Mouse (Mus musculus) cerebellum, postnatal 36 days (tissue): Measurements from ENCODE around the gene Fgfr2.

Source experiments
- DNase-seq, 2 experiments: peaks; one replicate each; pipeline ENCODE4 v3.0.0; 2021 to 2022; ENCODE audit warnings: mixed read lengths in 2 of 2

Fgfr2 gene

DNA sequence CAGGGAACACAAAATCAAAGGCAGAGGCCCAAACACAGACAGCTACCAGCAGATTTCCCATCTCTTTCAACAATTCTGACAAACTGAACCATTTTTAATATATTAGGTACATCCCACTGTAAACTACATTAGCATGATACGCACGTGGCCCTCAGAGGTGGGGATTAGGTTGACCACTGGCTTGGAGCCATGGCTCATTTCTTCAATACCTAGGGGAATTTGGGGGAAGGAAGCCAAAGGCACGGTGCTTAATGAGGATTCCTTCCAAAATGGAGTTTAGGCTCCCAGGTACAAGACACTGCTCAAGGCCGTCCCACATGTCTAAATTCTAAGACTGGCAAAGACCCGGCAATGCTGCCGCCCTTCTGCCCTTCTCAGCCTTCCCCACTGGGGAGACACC lies 120.9 kb downstream of the Fgfr2 start:
- DNase-seq, result no peak

DNA sequence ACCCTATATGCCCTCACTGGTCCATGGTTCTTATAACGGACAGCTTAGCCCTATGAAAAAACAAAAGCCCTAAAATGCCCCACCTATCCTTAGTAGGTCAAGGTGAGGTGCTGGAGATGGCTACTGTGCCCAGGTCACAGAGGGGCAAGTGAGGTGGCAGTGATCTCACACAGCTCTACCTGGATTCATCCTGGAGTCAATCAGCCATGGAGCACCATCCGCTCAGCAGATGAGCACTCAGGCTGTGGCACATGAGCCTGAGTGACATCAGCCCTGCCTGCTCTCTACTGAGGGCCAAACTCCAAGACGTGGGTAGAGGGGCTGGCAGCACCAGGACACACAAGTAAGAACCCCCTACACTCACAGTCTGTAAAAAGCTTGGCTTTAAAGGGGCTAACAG lies 121.8 kb downstream of the Fgfr2 start:
- no peak for DNase-seq

DNA sequence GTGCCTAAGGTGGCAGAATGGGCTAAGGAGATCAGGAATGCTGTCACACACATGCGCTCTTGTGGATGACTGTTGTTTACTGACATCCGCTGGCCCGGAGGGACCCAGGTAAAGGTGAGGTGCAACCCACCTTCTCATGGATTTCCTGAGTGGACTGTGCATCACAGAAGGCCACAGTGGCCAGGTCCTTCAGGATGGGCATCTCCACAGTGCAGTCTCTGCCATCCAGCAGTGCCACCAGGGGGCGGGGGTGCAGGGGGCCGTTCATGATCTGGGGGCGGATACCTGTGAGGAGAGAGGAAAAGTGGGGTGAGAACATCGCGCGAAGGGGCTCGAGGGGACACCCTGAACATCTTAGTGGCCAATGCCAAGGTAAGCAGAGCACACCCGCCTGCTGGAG lies 124.1 kb downstream of the Fgfr2 start:
- DNase-seq, result no peak

DNA sequence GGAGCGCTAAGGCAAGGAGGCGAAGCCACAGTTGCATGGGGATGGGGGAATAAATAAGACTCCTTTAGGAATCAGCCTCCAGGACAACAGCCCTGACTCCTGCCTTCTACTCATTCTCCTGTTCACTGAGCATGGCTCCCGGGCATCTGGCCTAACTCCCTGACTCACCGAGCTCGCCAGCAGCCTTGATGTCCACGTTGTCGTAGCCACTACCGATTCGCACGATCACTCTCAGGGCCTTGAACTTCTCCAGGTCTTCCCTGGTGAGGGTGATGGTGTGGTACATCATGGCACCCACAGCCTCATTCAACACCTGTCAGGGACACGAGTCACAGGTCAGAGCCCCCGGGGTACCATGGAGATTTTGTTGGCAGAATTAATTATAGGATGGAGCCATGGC lies 124.5 kb downstream of the Fgfr2 start:
- no peak for DNase-seq

DNA sequence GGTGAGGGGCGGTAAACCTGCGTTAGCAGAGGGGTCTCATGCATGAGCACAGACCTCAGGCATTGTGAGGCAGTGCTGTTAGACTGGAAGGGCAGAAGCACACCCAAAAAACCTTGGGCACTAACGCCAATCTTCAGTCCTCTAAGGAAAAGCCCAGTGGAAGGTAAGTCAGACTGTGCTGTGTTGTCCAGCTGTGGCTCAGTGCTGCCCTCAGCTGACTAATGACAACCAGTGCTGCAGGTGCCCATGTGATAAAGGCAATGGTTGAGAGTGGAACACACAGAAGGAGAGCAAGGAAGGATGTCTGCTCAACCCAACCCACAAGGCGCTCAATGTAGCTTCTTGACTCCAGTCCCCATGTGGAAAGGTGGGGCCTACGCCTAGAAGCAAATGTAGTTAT lies 126.8 kb downstream of the Fgfr2 start:
- peak in 1 of 2 experiments; percentile 33 for DNase-seq

DNA sequence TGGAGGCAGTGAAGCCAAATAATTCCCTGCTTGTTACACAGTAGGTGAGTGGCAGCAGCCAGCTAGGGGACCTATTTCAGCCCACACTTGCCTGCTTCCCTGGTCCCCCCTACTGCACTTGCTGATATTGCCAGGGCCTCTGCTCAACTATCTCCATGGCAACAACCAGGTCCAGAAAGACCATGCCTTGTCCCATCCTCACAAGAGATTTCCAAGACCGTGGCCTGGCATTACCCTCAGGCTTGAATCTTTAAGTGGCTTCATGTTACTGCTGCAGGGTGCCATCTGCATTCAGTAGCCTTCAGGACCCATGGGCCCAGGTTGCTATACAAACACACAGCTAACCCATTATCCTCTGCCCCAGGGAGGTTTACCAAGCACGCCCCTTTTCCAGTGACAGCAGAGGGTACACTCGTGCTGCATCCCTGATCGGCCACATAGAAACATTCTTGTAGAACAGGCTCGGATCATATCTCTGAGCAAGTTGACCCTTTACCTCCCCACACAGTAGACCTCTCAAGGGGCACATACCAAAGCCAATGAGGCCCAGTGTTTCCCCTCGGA lies 128.4 kb downstream of the Fgfr2 start:
- DNase-seq, result no peak

DNA sequence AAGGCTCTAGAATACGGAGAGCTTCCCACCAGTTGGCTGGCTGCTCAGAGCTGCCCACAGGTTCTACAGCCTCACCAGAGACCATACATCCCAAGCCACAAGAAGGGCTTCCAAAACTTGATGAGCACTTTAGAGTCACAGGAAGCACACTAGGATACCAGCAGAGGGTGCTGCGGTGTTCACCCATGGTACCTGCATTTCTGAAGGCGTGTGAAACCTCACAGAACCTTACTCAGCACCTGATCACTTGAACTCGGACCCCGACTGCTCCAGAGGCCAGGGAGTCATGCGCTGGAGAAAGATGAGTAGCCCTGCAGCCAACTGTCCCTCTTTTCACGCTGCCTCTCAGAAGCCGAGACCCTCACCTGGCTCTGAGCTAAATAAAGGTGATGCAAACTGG lies 129.0 kb downstream of the Fgfr2 start:
- DNase-seq, result no peak

DNA sequence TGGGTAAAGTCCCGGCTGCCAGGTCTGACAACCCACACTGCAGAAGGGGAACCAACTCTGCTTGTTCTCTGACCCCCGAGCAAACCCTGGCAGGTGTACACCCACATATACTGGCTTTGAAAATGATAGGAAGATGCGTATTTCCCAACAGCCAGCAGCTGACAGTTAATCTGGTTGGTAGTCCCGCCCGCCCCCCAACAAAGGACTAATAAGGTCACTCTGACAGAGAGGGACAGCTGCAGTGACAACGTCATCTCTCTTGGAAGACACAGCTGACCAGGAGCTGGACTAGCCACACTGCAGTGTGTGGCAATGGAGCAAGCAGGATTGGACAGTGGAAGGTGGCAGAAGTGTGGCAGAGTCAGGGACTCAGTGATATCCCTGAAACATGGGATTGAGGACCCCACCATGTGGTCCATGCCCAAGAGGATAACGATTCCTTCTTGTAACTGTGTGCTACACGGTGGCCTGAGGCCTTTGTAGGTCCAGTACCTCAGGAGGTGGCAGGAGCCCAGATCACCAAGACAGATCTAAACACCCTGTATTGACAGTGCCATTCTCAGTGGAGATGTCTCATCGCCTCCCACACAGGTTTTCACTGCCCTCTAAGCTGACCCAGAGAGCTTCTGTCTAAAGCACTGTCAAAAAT lies 130.1 kb downstream of the Fgfr2 start:
- no peak for DNase-seq

DNA sequence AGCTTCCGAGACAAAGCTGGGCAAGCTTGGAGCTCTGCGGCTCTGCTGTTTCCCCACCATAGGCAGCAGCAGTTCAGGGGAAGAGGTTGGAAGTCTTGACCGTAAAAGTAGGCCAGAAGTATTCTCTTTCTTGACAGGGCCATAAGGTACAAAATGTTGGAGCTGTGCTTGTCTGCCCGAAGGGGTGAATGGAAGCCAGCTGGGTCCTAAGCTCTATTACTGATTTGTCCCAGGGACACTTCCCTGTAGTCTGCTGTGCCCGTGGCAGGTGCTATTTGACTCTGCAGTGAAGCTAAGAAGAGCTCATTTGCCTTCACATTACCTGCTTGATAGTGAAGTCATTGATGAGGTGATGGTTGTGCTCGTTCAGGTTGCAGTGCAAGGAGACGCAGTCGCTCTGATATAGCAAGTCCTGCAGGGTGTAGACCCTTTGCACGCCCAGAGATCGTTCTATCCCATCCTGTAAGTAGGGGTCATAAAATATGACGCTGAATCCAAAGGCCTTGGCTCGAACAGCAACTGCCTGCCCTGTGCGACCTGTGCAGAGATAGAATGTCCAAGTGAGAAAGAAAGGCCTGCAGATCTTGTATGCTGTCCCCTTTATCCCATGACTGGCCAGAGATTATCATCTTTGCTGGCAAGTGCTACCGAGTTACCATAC lies 131.8 kb downstream of the Fgfr2 start:
- DNase-seq, result no peak

DNA sequence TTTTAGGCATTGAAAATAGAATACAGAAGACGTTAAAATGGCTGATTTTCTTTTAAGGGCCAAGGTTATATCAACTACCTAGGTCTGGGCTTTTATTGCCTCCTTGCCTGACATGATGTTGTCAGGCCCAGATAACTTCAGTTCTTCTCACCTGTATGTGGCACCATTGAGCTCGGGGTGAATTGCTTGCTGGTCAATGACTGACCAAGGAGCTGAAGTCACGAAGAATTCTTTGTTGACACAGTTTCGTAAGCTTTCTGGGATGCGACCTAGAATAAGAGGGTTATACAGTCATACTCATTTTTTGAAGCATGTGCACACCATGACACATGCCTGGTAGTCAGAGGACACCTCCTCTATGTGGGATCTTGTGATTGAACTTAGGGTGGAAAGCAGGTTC lies 133.3 kb downstream of the Fgfr2 start:
- DNase-seq, result no peak

DNA sequence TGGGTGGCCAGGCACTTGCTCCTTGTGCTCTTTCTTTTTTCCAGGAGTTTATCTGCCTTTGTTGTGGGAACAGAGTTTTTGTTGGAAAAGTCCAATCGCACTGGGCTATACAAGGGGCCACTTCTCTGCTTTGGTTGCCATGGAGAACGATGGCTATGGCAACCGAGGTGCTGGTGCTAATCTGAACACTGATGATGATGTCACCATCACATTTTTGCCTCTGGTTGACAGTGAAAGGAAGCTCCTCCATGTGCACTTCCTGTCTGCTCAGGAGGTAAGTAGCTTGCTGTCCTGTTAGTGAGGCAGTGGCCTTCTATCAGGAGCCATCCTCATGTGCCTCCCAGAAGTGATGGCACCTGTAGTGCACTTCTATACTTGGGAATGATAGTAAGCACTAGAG lies 140.5 kb downstream of the Fgfr2 start:
- DNase-seq, result no peak

DNA sequence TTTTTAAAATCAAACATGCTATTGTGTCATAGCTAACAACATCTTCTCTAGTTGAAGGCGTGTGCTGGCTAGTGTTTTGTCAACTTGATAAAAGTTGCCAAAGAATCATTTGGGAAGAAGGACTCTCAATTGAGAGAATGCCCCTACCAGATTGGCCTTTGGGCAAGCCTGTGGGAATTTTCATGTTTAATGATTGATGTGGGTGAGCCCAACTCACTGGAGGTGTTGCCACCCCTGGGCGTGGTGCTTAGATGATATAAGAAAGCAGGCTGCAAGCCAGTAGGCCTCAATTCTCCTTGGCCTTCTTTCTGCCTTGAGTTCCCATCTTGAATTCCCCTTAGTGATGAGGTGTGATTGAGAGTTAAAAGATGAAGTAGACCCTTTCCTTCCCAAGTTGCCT lies 145.2 kb downstream of the Fgfr2 start:
- DNase-seq, result no peak

DNA sequence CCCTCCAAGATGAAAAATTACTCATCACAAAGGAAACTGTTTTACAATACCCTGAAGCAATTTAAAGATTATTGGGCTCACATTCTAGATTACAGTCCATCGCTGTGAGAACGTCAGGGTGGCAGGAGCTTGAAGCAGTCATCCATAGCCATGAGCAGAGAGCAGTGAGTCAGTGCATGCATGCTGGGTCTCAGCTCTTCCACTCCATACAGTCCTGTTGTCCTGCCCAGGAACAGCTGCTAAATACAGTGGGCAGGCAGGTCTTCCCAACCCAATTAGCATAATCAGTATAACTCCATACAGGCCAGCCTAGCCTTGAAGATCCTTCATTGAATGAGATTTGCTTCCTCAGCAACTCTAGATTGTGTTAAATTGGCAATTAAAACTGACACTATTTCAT lies 147.1 kb downstream of the Fgfr2 start:
- no peak for DNase-seq

DNA sequence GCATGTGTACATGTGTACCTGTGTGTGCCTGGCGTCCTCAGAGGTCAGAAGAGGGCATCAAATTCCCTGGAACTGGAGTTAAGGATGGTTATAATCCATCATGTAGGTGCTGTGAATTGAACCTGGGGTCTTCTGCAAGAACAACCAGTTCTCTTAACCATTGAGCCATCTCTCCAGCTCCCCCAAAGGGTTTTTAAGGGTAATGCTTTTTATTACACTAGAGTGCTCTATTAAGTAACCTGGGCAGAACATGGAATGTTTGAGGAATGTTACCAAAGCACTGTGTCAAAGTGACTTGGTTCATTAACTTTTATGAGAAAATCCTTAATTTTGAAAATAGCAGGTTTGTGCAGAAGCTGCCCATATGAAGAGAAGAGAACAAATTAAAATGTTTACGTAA lies 151.1 kb downstream of the Fgfr2 start:
- DNase-seq, result no peak

DNA sequence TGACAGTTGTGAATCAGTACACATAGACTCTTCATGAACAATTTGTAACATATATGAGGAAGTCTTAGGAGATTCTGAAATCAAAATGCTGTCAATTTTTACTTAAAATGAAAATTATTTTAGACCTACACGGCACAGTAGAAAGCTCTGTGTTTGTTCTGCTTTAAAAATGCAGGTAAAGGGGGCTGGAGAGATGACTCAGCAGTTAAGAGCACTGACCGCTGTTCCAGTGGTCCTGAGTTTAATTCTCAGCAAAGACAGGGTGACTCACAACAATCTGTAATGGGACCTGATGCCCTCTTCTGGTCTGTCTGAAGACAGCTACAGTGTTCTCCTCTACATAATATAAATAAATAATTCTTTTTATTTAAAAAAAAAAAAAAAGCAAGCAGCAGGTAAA lies 157.4 kb downstream of the Fgfr2 start:
- no peak for DNase-seq

DNA sequence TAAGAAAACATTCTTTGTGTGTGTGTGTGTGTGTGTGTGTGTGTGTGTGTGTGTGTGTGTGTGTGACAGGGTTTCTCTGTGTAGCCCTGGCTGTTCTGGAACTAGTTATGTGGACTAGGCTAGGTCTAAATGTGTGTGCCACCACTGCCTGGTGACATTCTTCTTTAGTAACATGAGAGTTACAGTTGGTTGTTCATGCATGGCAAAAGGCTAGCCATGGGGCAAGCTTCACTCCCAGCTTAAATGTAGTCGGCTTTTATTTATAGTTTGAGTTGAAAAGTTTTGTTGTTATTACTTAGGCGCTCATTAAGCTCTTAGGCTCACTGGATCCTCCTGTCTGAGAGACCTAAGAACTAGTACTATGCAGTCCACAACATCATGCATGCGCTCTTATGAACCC lies 158.8 kb downstream of the Fgfr2 start:
- DNase-seq, result no peak

DNA sequence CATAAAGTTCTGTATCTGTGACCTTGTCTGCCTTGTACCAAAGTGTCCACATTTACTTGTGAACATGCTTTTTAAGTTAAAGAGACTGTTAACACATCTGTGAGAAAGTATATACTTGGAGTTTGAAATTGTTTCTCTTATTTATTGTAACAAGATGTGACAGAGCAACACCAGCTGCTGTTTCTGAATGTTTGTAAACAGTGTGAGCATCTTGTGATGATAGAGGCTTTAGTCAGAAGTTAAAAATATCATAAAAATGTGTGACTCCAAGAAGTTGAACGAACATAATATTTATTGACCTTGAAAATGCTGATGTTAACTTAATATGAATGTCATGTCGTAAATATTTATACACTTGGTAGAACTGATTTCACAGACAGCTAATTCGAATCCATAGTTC lies 172.5 kb downstream of the Fgfr2 start:
- DNase-seq, result no peak

DNA sequence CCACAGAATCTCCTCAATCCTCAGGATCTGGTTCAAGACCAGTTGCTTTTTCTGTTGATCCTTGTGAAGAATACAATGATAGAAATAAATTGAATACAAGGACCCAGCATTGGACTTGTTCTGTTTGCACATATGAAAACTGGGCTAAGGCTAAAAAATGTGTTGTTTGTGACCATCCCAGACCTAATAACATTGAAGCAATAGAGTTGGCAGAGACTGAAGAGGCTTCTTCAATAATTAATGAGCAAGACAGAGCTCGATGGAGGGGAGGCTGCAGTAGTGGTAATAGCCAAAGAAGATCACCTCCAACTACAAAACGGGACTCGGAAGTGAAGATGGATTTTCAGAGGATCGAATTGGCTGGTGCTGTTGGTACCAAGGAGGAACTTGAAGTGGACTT lies 173.2 kb downstream of the Fgfr2 start:
- no peak for DNase-seq

DNA sequence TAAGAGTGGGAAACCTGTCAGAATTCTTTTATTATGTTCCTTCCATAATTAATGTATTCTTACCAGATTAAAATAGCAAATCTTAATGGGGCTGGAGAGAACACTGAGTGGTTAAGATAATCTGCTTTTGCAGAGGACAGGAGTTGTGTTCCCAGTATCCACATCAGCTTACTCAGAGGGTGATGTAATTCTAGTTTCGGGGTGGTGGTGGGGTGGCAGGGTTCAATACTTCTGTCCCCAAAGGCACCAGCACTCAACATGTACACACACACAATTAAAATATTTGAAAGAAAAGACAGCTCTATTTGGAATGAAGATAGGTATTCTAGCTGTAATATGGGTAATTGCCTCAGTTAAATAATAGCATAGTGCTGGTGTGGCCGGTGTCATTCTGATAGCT lies 182.6 kb downstream of the Fgfr2 start:
- no peak for DNase-seq

DNA sequence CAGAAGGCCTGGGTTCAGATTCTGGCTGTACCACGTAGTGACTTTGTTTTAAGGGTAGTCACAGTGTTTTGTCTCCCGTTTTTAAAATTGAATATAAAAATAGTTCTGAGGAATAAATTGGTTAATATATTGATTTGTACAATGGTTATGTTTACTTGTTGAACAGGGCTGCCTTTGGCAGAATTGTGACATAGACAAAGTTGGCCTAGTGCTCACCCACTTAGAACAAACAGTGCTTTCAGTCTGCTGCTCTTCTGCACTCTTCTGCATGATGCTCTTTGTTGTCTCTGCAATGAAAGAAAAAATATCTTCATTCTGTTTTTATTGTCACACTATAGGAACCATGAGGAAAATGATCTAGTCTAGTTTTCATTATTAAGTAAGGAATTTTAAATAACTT lies 184.0 kb downstream of the Fgfr2 start:
- no peak for DNase-seq

DNA sequence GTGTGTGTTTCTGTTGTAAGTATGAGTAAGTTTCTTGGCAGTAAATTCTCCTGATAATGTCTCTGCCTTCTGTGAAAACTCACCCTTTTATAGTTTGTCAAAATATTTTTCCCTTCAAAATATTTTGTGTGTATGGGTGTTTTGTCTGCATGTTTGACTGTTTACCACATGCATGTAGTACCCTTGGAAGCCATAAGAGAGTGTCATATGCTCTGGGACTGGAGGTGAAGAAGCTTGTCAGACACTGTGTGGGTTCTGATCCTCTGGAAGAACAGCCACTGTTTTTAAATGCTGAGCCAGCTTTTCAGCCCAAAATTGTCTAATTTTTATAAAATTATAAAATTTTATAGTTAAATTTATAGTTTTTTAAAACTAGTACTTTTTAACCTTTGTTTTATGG lies 188.4 kb downstream of the Fgfr2 start:
- no peak for DNase-seq

DNA sequence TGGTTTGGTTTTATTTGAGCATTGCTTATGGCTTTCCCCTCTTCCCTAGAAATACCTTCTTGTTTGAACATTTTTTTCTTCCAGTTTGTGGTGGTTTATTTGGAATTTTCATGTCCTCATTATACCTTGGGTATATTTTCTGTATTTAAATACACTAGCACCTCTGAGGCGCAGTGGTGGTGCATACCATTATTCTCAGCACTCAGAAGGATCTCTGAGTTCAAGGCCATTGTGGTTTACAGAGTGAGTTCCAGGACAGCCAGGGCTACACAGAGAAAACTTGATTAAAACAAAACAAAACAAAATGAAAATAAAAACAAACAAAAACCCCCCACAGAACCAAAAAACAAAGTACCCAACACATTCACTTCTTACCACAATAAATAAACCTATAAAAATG lies 189.8 kb downstream of the Fgfr2 start:
- DNase-seq, result no peak

DNA sequence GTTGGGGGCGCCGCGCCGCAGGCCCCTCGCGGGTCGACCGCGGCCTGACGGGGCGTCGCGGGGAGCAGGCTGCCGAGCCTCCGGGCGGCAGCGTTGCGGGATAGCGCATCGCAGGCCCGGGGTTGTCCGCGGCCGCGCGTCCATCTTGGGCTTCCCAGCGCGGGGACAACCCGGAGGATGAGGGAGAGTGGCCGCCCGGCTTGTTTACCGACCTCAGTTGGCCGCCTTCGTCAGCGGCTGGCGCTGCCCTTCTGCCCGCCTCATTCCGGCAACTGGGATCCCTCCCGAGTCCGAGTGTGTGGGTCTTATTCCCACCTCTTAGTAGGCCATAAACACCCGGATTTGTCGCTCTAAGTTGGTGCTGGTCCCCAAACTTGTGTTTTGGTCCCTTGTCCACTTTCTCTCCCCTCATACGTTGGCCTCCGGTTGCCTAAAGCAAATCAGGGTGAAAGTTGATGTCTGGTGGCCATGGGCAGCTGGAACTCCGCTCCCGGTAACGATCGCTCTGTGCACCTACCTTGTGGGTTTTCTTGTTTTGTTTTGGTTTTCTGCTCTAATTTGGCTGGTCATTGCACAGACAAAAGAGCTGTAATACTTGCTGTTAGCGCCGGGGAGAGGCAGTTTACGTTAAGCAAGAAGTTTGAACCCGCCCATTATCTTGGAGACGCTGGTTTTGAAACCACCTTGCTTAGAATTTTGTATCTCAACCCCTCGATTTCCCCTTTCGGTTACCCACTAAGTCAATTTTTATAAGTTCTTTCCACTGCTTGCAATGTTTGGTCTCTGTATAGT lies 191.4 kb downstream of the Fgfr2 start:
- DNase-seq, result peak; percentile 50 to 55
